Mouse (Mus musculus) G1E (cell line): Measurements from ENCODE around the gene Mllt3. TPM values are rescaled to one million over a fixed set of nuclear protein-coding genes. Genes with fewer than 3 reads are reported as not detected.

Experiments
- ATAC-seq: 2 replicates; pipeline ENCODE4 v1.8.0; 2016; ENCODE audit warnings: mild to moderate bottlenecking; ENCODE audit not compliant: insufficient number of reproducible peaks, poor library complexity, low FRiP score, severe bottlenecking; ENCODE audit errors: extremely low read depth
- DNase-seq: peaks from one replicate; pipeline ENCODE4 v3.0.0; 2012; ENCODE audit warnings: low spot score
- H3K27me3 ChIP-seq: 2 replicates; pipeline ENCODE4 v1.6.1; 2012; ENCODE audit warnings: mild to moderate bottlenecking, low read length, inconsistent platforms; ENCODE audit not compliant: insufficient read depth
- H3K36me3 ChIP-seq: replicated peaks from 2 replicates; pipeline ENCODE3; 2012; ENCODE audit warnings: mild to moderate bottlenecking, inconsistent platforms
- H3K4me1 ChIP-seq: 2 replicates; pipeline ENCODE4 v1.6.1; 2012; ENCODE audit warnings: low read depth, low read length, inconsistent platforms, mixed read lengths; ENCODE audit not compliant: insufficient read depth
- H3K4me3 ChIP-seq: 2 replicates; pipeline ENCODE4 v1.5.1; 2012; ENCODE audit warnings: low read depth, mild to moderate bottlenecking, inconsistent platforms, low read length, moderate library complexity, mixed read lengths
- H3K9me3 ChIP-seq: replicated peaks from 2 replicates; pipeline ENCODE4 v1.6.1; 2012; ENCODE audit warnings: inconsistent platforms
- CTCF ChIP-seq: IDR thresholded peaks from 2 replicates; pipeline ENCODE4 v1.5.1; 2012; ENCODE audit warnings: low read depth, low read length, inconsistent platforms, mixed read lengths
- GATA1 ChIP-seq: IDR thresholded peaks from 2 replicates; pipeline ENCODE4 v1.6.1; 2012; ENCODE audit warnings: borderline replicate concordance, low read length, inconsistent platforms, mixed read lengths
- GATA2 ChIP-seq: IDR thresholded peaks from 2 replicates; pipeline ENCODE4 v1.6.1; 2012; ENCODE audit warnings: low read depth, low read length, inconsistent platforms, borderline replicate concordance
- POLR2AphosphoS5 ChIP-seq: IDR thresholded peaks from 2 replicates; pipeline ENCODE4 v1.6.1; 2012; ENCODE audit warnings: low read depth, low read length, inconsistent platforms; ENCODE audit not compliant: insufficient replicate concordance
- TAL1 ChIP-seq: conservative IDR thresholded peaks from 2 replicates; pipeline ENCODE4 v1.6.1; 2012; ENCODE audit warnings: low read depth, low read length, inconsistent platforms, mixed read lengths
- polyA plus RNA-seq: library from polyadenylated mRNA; stranded (reverse); fragments of >175 nt; gene quantifications from 2 replicates; pipeline ENCODE4 v1.2.3, GENCODE M21; 2012
- total RNA-seq, 2 experiments: library from RNA; stranded (forward) in 1 of 2; stranded (reverse) in 1 of 2; fragments of 200-1000 nt in 1 of 2; fragments of >200 nt in 1 of 2; fragmentation: Nextera tagmentation in 1 of 2; gene quantifications; 2 replicates each; pipeline ENCODE4 v1.2.3; 2014 to 2017

The Mllt3 gene
- total and polyA plus RNA-seq, 3 experiments = 10.6 to 123 (median 97.8) TPM

DNA sequence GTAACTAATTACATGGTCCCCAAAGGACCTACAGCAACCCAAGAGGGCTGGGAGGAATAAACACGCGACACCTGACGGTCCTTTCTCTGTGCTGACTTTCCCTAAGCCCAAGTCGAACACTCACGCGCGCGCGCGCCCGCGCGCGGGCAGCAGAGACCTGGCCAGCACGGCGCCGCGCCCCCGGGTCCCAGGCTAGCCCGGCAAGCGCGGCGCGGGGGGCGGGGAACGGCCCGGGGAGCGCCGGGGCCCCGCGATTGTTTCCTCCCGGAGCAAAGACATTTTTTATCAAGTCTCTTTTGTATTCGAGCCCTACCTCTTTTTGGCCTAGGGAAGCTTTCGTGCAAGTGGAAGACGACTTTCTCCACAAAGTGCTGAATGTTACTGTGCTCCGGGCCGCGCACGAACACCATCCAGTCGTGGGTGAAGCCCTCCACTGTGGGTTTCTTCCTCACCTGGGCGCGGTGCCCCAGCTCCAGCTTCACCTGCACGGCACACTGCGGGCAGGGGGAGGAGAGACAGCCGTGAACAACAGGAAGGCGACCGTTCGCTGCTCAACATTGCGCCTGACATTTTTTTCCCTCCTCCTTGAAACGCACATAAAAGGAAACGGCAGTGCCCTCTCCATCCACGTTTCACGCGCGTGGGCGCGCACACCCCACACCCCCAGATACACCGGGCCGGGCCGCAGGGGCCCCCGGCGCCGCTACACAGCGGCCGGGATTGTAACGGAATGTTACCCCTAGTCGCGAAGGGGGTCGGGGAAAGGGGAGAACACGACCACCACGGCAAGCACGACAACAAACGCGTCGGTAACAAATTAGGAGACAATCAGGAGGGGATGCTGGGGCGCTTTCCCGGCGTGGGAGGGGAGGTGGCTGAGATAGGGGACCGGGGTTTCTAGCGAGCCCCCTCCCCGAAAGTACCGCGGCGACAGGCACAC lies 1.7 kb downstream of the Mllt3 start:
- H3K36me3 ChIP-seq = peaks cover 25% of the 10 kb centered on the region
- peak overlapping the region; percentile 89 for H3K4me3 ChIP-seq
- H3K27me3 ChIP-seq = no peaks in the 10 kb centered on the region
- no peak for DNase-seq
- no peak for TF ChIP-seq CTCF
- no peak for ATAC-seq
- no peaks in the 10 kb centered on the region for H3K9me3 ChIP-seq
- H3K4me1 ChIP-seq = peaks cover 41% of the 10 kb centered on the region

DNA sequence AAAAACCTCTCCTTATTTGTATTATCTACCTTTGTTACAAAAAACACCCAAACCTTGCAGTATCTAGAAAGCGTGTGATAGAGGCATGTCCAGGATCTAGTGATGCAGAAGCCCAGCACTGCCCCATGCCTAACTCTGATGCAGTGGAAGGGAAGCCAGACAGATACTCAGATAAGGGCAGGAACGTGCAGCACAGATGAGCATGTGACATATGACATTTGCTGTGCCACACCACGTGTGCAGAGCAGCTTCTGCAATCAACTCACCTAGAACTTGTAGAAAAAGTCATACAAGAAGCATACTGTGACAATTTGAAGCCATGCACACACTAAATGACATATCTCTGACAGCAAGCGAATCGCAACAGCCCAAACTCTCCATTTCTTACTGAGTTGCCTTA lies 9.6 kb downstream of the Mllt3 start:
- no peak for DNase-seq
- Histone ChIP-seq H3K4me1 (peaks cover 37% of the 10 kb centered on the region), H3K36me3 (peaks cover 31% of the 10 kb centered on the region), H3K9me3 (no peaks in the 10 kb centered on the region), H3K27me3 (no peaks in the 10 kb centered on the region), H3K4me3 (no peak overlapping the region; the same call in 1 of the 2 replicates)
- peak; percentile 73 for ATAC-seq
- no peak for TF ChIP-seq POLR2AphosphoS5
- no peak for TF ChIP-seq GATA1
- TF ChIP-seq GATA2 = no peak
- TF ChIP-seq TAL1 = no peak

DNA sequence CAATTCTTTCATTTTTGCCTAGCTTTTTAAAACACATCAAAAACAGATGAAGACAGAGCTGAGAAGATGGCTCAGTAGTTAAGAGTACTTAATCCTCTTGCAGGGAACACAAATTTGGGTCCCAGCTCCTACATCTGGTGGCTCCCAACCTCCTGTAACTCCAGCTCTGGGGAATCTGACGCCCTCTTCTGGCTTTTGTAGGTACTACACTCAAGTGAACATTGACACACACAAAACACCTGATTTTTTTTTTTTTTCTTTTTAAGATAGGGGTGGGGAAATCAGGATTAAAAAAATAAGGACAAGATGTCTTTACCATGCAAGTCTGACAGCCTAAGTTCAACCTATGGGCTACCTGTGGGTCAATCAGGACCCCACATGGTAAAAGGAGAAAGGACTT lies 10.5 kb downstream of the Mllt3 start:
- peaks cover 32% of the 10 kb centered on the region for H3K36me3 ChIP-seq
- H3K27me3 ChIP-seq = no peaks in the 10 kb centered on the region
- H3K9me3 ChIP-seq = no peaks in the 10 kb centered on the region
- TF ChIP-seq GATA1 = no peak
- TF ChIP-seq CTCF = peak; percentile 34; the same call in 1 of the 2 replicates
- no peak for TF ChIP-seq GATA2
- TF ChIP-seq POLR2AphosphoS5 = no peak
- TF ChIP-seq TAL1 = no peak
- H3K4me1 ChIP-seq = peaks cover 37% of the 10 kb centered on the region
- H3K4me3 ChIP-seq = no peak overlapping the region
- ATAC-seq (no peak), DNase-seq (no peak)

DNA sequence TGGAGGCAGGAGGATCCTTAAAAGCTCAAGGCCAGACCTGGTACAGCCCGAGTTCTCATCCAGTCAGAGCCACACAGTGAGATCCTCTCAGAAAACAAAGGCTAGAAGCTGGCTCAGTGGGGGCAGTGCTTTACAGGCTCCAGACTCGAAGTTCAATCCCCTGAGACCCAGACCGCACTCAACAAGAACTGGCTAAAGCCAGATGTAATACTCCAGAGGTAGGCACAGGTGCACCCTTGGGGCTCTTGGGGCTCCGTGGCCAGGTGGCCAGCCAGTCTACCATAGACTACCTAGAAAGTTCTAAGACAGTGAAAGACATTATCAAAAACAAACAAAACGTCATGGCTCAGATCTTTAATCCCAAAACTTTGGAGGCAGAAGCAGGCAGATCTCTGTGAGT lies 12.7 kb downstream of the Mllt3 start:
- TF ChIP-seq GATA1 (no peak), POLR2AphosphoS5 (no peak), CTCF (no peak), TAL1 (no peak), GATA2 (no peak)
- Histone ChIP-seq H3K4me3 (no peak overlapping the region), H3K9me3 (no peaks in the 10 kb centered on the region), H3K4me1 (peaks cover 50% of the 10 kb centered on the region), H3K27me3 (no peaks in the 10 kb centered on the region), H3K36me3 (peaks cover 19% of the 10 kb centered on the region)
- DNase-seq = no peak
- no peak for ATAC-seq

DNA sequence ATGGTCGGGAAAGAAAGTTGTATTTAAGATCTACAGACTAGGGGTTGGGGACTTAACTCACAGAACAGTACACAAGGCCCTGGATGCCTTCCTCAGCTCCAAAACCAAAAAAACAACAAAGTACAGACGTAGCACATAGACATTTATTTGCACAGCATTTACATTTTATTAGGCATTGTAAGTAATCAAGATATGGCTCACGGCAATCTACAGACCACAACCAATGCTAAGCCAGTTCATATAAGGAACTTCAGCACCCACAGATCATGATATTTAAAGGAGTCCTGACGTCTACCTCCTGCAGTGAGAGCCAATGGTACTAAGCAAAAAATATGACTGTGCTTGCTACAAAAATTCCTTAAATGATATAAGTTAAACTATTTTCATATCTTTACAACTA lies 13.5 kb downstream of the Mllt3 start:
- H3K9me3 ChIP-seq = no peaks in the 10 kb centered on the region
- no peaks in the 10 kb centered on the region for H3K27me3 ChIP-seq
- ATAC-seq (no peak), DNase-seq (no peak)
- no peak for TF ChIP-seq TAL1
- H3K4me3 ChIP-seq = no peak overlapping the region
- H3K4me1 ChIP-seq = peaks cover 56% of the 10 kb centered on the region
- peaks cover 17% of the 10 kb centered on the region for H3K36me3 ChIP-seq

DNA sequence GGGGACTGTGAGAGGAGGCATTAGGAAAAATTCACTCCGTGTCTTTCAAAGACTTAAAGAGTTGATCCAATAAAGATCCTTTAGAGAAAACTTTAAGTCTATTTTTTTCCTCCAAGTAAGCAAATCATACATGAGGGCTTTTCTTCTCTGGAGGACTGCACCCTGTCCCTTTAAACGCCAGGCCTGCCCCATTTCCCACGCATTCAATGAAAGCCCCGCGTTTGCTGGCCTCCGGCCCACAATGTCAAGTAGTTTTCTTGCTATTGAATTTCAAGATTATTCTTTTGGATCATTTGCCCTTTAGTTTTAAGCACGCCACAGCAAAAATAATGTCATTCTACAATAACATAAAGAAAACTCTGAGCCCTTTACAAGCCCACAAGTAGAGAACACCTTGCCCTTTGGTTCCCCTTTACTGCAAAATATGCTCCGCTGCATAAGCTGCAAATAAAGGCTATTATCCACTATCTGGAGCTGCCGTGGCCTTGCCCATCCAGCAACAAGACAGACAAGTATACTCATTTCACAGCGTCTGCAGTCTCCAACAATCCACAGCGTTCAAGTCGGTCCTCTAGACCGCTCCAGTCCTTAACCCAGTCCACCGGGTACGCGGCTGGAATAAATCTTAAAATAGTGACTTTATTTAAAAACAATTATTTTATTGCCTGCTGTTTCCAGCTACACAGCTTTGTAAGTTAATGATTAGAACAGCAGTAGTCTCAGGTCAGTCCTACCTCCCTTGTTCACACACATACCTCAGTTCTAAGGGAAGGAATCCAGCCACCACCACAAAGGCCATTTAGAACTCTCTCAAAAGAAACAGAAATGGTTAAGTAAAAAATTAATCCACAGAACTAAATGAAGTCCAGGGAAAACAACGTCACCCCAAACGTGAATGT lies 15.5 kb downstream of the Mllt3 start:
- peaks cover 10% of the 10 kb centered on the region for H3K36me3 ChIP-seq
- ATAC-seq = no peak

More for the DNA sequence above, 15.5 kb downstream of the Mllt3 start:
- no peak for TF ChIP-seq TAL1
- no peak for TF ChIP-seq GATA2
- no peak for TF ChIP-seq POLR2AphosphoS5
- no peak for TF ChIP-seq GATA1
- TF ChIP-seq CTCF = no peak
- Histone ChIP-seq H3K4me3 (no peak overlapping the region), H3K27me3 (no peaks in the 10 kb centered on the region), H3K4me1 (peaks cover 58% of the 10 kb centered on the region), H3K9me3 (no peaks in the 10 kb centered on the region)
- DNase-seq = no peak
